Mouse (Mus musculus) heart, embryonic 12.5 days (tissue): Measurements from ENCODE around the gene Mnat1. TPM values are rescaled to one million over a fixed set of nuclear protein-coding genes. Genes with fewer than 3 reads are reported as not detected.

Experiments used
- ATAC-seq: fragments of 200-750 bp; cut with Nextera tagmentation; 2 replicates; pipeline ENCODE4 v1.8.0; 2017; ENCODE audit warnings: moderate TSS enrichment, moderate library complexity; ENCODE audit not compliant: insufficient number of reproducible peaks, low FRiP score
- H3K27ac ChIP-seq: fragments of 300-500 bp; sonication (generic); 2 replicates; pipeline ENCODE4 v1.5.1; 2016; ENCODE audit warnings: mild to moderate bottlenecking, moderate library complexity; ENCODE audit not compliant: poor library complexity, severe bottlenecking
- H3K27me3 ChIP-seq: fragments of 300-500 bp; sonication (generic); replicated peaks from 2 replicates; pipeline ENCODE4 v1.6.1; 2016; ENCODE audit warnings: mild to moderate bottlenecking, moderate library complexity
- H3K36me3 ChIP-seq: fragments of 300-500 bp; sonication (generic); 2 replicates; pipeline ENCODE4 v1.6.1; 2016; ENCODE audit warnings: mild to moderate bottlenecking, moderate library complexity
- H3K4me1 ChIP-seq: fragments of 300-500 bp; sonication (generic); replicated peaks from 2 replicates; pipeline ENCODE4 v1.6.1; 2016; ENCODE audit warnings: mild to moderate bottlenecking
- H3K4me2 ChIP-seq: fragments of 300-500 bp; sonication (generic); 2 replicates; pipeline ENCODE4 v1.6.1; 2016; ENCODE audit warnings: mild to moderate bottlenecking, moderate library complexity
- H3K4me3 ChIP-seq: fragments of 300-500 bp; sonication (generic); 2 replicates; pipeline ENCODE4 v1.5.1; 2016; ENCODE audit warnings: mild to moderate bottlenecking
- H3K9ac ChIP-seq: fragments of 300-500 bp; sonication (generic); 2 replicates; pipeline ENCODE4 v1.6.1; 2016; ENCODE audit warnings: mild to moderate bottlenecking, moderate library complexity
- H3K9me3 ChIP-seq: fragments of 300-500 bp; sonication (generic); replicated peaks from 2 replicates; pipeline ENCODE4 v1.6.1; 2016; ENCODE audit warnings: mild to moderate bottlenecking, moderate library complexity
- WGBS: fragments of 180-500 bp; shearing (Covaris S2); methylation state at CpG from one replicate; pipeline ENCODE4 v1.1.7; 2016; 5-methylcytosine and 5-hydroxymethylcytosine counted together
- polyA plus RNA-seq: library from polyadenylated mRNA; unstranded; fragments of >200 nt; fragmentation: Nextera tagmentation; extraction: Ambion mirVana; gene quantifications from 2 replicates; pipeline ENCODE4 v1.2.1, GENCODE M21; 2016

The Mnat1 gene
- polyA plus RNA-seq, 1 experiment from 2014 or later = 26.3 TPM

- Histone ChIP-seq H3K9ac (no peak overlapping the region), H3K27ac (no peak overlapping the region), H3K9me3 (no peaks in the 10 kb centered on the region), H3K4me3 (no peak overlapping the region), H3K4me2 (no peak overlapping the region), H3K4me1 (no peaks in the 10 kb centered on the region), H3K36me3 (peaks cover 11% of the 10 kb centered on the region; the same call in 1 of the 2 replicates), H3K27me3 (no peaks in the 10 kb centered on the region)
- no peak for ATAC-seq
- 80% methylated on average over 7 of the region's 7 CpGs for WGBS
These were observed 194.5 kb downstream of the Mnat1 start for GRCm38 (mm10) chr12:73317706-73318686.

Other genes with a start within 250 kb of the Mnat1 start
- gene Six6, start 183.8 kb upstream of the Mnat1 start, polyA plus RNA-seq = not detected in 2 replicates
- 3.4 and 4.5 TPM in 2 replicates for gene 4930447C04Rik, start 182.9 kb upstream of the Mnat1 start, polyA plus RNA-seq
- gene Six1, start 69.8 kb upstream of the Mnat1 start, polyA plus RNA-seq = 0.45 and 0.67 TPM in 2 replicates
- 1.8 and 2.1 TPM in 2 replicates for gene Six4, start 10.3 kb upstream of the Mnat1 start, polyA plus RNA-seq
- 13.6 and 14.4 TPM in 2 replicates for gene Trmt5, start 163.0 kb downstream of the Mnat1 start, polyA plus RNA-seq
- 4.5 and 5.5 TPM in 2 replicates for gene Slc38a6, start 163.1 kb downstream of the Mnat1 start, polyA plus RNA-seq